In genomic region chr6:39372727-39373126, GRCm38 (mm10) we compare ENCODE assay signal across 8 mouse cellular contexts. TPM values are rescaled to one million over a fixed set of nuclear protein-coding genes. Genes with fewer than 3 reads are reported as not detected.
A peak's percentile ranks its signal among the peaks of the same experiment; 100 is the strongest.
DNase-seq lines count a peak whose midpoint lies in the region; ATAC-seq and TF ChIP-seq lines count a peak whose summit lies in the region.

No protein-coding gene starts in this region.

- no peaks in the 10 kb centered on the region for H3K9me3 ChIP-seq in intestine, embryonic 16.5 days (ENCODE audit: control insufficient read depth, low read length)
- H3K9me3 ChIP-seq in intestine, postnatal 0 days (ENCODE audit: control insufficient read depth), result no peaks in the 10 kb centered on the region

- H3K4me1 ChIP-seq in intestine, embryonic 16.5 days (ENCODE audit: control insufficient read depth, insufficient read depth, low read length), result peaks cover 21% of the 10 kb centered on the region
- H3K4me1 ChIP-seq in intestine, postnatal 0 days (replicated peaks; ENCODE audit: control insufficient read depth, insufficient read depth, low read length), result peaks cover 5% of the 10 kb centered on the region; the same call in 1 of the 2 replicates

- H3K27me3 ChIP-seq in intestine, embryonic 16.5 days (replicated peaks; ENCODE audit: control insufficient read depth, insufficient read depth, low read length), result no peaks in the 10 kb centered on the region
- no peaks in the 10 kb centered on the region for H3K27me3 ChIP-seq in intestine, postnatal 0 days (replicated peaks; ENCODE audit: control insufficient read depth, insufficient read depth, low read length)

- H3K27ac ChIP-seq in intestine, embryonic 16.5 days (ENCODE audit: low read length), result 0 out of 2 replicates have a peak overlapping the region, but pooled peaks have one; percentile 16
- H3K27ac ChIP-seq in intestine, postnatal 0 days (ENCODE audit: low read depth, low read length), result no peak overlapping the region
- H3K27ac ChIP-seq in gastrocnemius, adult 2 months, result no peak overlapping the region; the same call in 1 of the 2 replicates

- peak; percentile 44 for DNase-seq in gastrocnemius, adult 2 months
- DNase-seq in kidney, adult 18-20 months, result peak; percentile 27
- DNase-seq in left cerebral cortex, postnatal 4 days, result no peak
- no peak for DNase-seq in cerebellum, adult 18-20 months

- WGBS in intestine, embryonic 16.5 days, result 33% methylated on average over 7 of the region's 7 CpGs
- WGBS in intestine, postnatal 0 days, result 39% methylated on average over 7 of the region's 7 CpGs

- no peak for ATAC-seq in intestine, embryonic 16.5 days
- no peak for ATAC-seq in intestine, postnatal 0 days
- ATAC-seq in megakaryocyte progenitor cell, adult 5-6 weeks (replicated peaks; ENCODE audit: poor library complexity), result peak; percentile 84
- no peak for ATAC-seq in activated CD4-positive, CD25-positive, alpha-beta regulatory T cell, adult 4 months

- intact Hi-C loops in gastrocnemius, adult 2 months (cut with DNase I), result no loop called here
- intact Hi-C loops in left cerebral cortex, postnatal 4 days (cut with DNase I), result no loop called here

- TF ChIP-seq CTCF in intestine, postnatal 0 days (IDR thresholded peaks at IDR 0.05; ENCODE audit: low read depth), result no peak
- TF ChIP-seq CTCF in gastrocnemius, adult 2 months (IDR thresholded peaks at IDR 0.05), result no peak

- no peak overlapping the region for H3K4me2 ChIP-seq in intestine, embryonic 16.5 days (ENCODE audit: low read depth, low read length)
- H3K4me2 ChIP-seq in intestine, postnatal 0 days (replicated peaks; ENCODE audit: low read depth), result no peak overlapping the region

- H3K4me3 ChIP-seq in intestine, embryonic 16.5 days (ENCODE audit: low read length), result no peak overlapping the region
- H3K4me3 ChIP-seq in intestine, postnatal 0 days (ENCODE audit: low read depth, low read length), result no peak overlapping the region
- no peak overlapping the region for H3K4me3 ChIP-seq in gastrocnemius, adult 2 months

- no peaks in the 10 kb centered on the region for H3K36me3 ChIP-seq in intestine, embryonic 16.5 days (ENCODE audit: control insufficient read depth, insufficient read depth, low read length)
- H3K36me3 ChIP-seq in intestine, postnatal 0 days (ENCODE audit: control insufficient read depth, insufficient read depth), result 0 out of 2 replicates have a peak, but pooled peaks cover 2% of the 10 kb centered on the region

- H3K9ac ChIP-seq in intestine, embryonic 16.5 days (ENCODE audit: low read depth, low read length), result no peak overlapping the region
- H3K9ac ChIP-seq in intestine, postnatal 0 days (ENCODE audit: low read depth, low read length), result no peak overlapping the region

RNA-seq across cellular contexts. Expression of gene Slc37a3, which starts 4.7 kb away (rescaled TPM):
- polyA plus RNA-seq in intestine, embryonic 16.5 days (2015; fragmentation: Nextera tagmentation; extraction: Ambion mirVana), result 35.1 and 39.4 TPM in 2 replicates
- 36.1 TPM in 2 replicates for polyA plus RNA-seq in intestine, postnatal 0 days (2015; fragmentation: Nextera tagmentation; extraction: Ambion mirVana)
- 10 to 100 TPM; 14.2 to 15.9 TPM for total RNA-seq in gastrocnemius, adult 2 months (2021)
- total RNA-seq in megakaryocyte progenitor cell, adult 5-6 weeks (2015), result 0.59 and 0.73 TPM in 2 replicates
- total RNA-seq in megakaryocyte progenitor cell, adult 5-6 weeks (2017), result 1.7 and 3.4 TPM in 2 replicates
- 10 to 100 TPM; 41.2 to 43.6 TPM for polyA plus RNA-seq in activated CD4-positive, CD25-positive, alpha-beta regulatory T cell, adult 4 months (2017; shearing (Covaris generic))
- 10 to 100 TPM; 76.0 to 82.0 TPM for total RNA-seq in left cerebral cortex, postnatal 4 days (2021)

RNA-seq across cellular contexts. Expression of gene Rab19, which starts 8.2 kb away (rescaled TPM):
- polyA plus RNA-seq in intestine, embryonic 16.5 days (2015; fragmentation: Nextera tagmentation; extraction: Ambion mirVana), result 7.7 and 8.8 TPM in 2 replicates
- 14.0 and 14.7 TPM in 2 replicates for polyA plus RNA-seq in intestine, postnatal 0 days (2015; fragmentation: Nextera tagmentation; extraction: Ambion mirVana)
- under 1 TPM in 1 of 2 experiments, not detected in 1; 0.14 TPM for total RNA-seq in gastrocnemius, adult 2 months (2021)
- total RNA-seq in megakaryocyte progenitor cell, adult 5-6 weeks (2015), result 0.37 TPM in 1 of 2 replicates, not detected in the other
- total RNA-seq in megakaryocyte progenitor cell, adult 5-6 weeks (2017), result 0.34 and 0.42 TPM in 2 replicates
- polyA plus RNA-seq in activated CD4-positive, CD25-positive, alpha-beta regulatory T cell, adult 4 months (2017; shearing (Covaris generic)), result 10 to 100 TPM; 64.0 to 72.1 TPM
- total RNA-seq in left cerebral cortex, postnatal 4 days (2021), result not detected

RNA-seq across cellular contexts. Expression of gene Mkrn1, which starts 47.5 kb away (rescaled TPM):
- polyA plus RNA-seq in intestine, embryonic 16.5 days (2015; fragmentation: Nextera tagmentation; extraction: Ambion mirVana), result 63.2 and 63.5 TPM in 2 replicates
- polyA plus RNA-seq in intestine, postnatal 0 days (2015; fragmentation: Nextera tagmentation; extraction: Ambion mirVana), result 81.9 and 83.1 TPM in 2 replicates
- 10 to 100 TPM; 16.0 to 17.8 TPM for total RNA-seq in gastrocnemius, adult 2 months (2021)
- 43.6 and 49.2 TPM in 2 replicates for total RNA-seq in megakaryocyte progenitor cell, adult 5-6 weeks (2015)
- total RNA-seq in megakaryocyte progenitor cell, adult 5-6 weeks (2017), result 31.7 and 34.4 TPM in 2 replicates
- polyA plus RNA-seq in activated CD4-positive, CD25-positive, alpha-beta regulatory T cell, adult 4 months (2017; shearing (Covaris generic)), result 10 to 100 TPM; 58.4 to 63.4 TPM
- total RNA-seq in left cerebral cortex, postnatal 4 days (2021), result 100 to 1,000 TPM; 178 to 181 TPM

Comparison
In these comparisons a context has a peak if more than half of its experiments do, and no peak if none do; other contexts are left out.
1. DNase-seq: peak in gastrocnemius, adult 2 months (single experiment) and kidney, adult 18-20 months (single experiment); none in left cerebral cortex, postnatal 4 days (single experiment) and cerebellum, adult 18-20 months (0 of 2).
2. RNA of gene Slc37a3, which starts 4.7 kb away (total RNA-seq): 76.0 to 82.0 TPM in left cerebral cortex, postnatal 4 days; 14.2 to 15.9 TPM in gastrocnemius, adult 2 months and 0.59 to 3.4 TPM in megakaryocyte progenitor cell, adult 5-6 weeks; every median in the first group is over 4 times any median in the second.